Mouse (Mus musculus) heart, postnatal 36 days (tissue): Measurements from ENCODE around the gene Map4k1. TPM values are rescaled to one million over a fixed set of nuclear protein-coding genes. Genes with fewer than 3 reads are reported as not detected.

ENCODE experiments used
- DNase-seq, 2 experiments: peaks; one replicate each; pipeline ENCODE4 v3.0.0; 2021 to 2022
- intact Hi-C: fragments of 180-260 bp; cut with DNase I; formaldehyde crosslinking; loops from one replicate; pipeline ENCODE4 v1.15.1; 2025
- total RNA-seq, 2 experiments: library from RNA; stranded (reverse); gene quantifications; 2 replicates each; pipeline ENCODE4 v1.2.3; 2021

Map4k1 gene
- total RNA-seq, 2 experiments from 2014 or later, result 0.61 to 0.81 TPM

GRCm38 (mm10) chr7:28969672-28970394, 12.0 kb upstream of the Map4k1 start:
- intact Hi-C loops, result loop anchor here (5.0 to 10.0 kb wide), 2 partner anchors 188 to 325 kb away; no protein-coding TSS in a partner anchor
- DNase-seq, result no peak

GRCm38 (mm10) chr7:28971029-28971428, 10.8 kb upstream of the Map4k1 start:
- DNase-seq, result no peak
- intact Hi-C loops, result loop anchor here (5.0 to 10.0 kb wide), 2 partner anchors 189 to 324 kb away; no protein-coding TSS in a partner anchor

GRCm38 (mm10) chr7:28971770-28972269, 10.0 kb upstream of the Map4k1 start:
- peak in 1 of 2 experiments; percentile 61 for DNase-seq
- intact Hi-C loops, result loop anchor here (1.0 to 10.0 kb wide), 4 partner anchors 35 to 323 kb away; no protein-coding TSS in a partner anchor

GRCm38 (mm10) chr7:28972542-28972985, 9.3 kb upstream of the Map4k1 start:
- intact Hi-C loops, result loop anchor here (1.0 to 10.0 kb wide), 4 partner anchors 36 to 322 kb away; no protein-coding TSS in a partner anchor
- peak; percentile 79 to 85 for DNase-seq

DNA sequence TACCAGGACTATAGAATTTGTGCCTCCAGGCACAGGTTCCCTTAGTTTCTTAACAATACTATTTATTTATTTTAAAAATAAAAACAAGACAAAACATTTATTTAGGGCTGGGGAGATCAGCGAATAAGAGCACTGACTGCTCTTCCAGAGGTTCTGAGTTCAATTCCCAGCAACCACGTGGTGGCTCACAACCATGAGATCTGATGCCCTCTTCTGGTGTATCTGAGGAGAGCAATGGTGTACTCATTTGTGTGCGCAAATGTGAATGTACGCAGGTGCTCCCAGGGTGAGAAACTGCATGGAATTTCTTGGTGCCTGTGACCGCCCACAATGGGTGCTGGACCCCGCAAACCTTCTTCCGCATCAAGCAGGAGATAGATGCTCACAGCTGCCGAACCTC, 8.8 kb upstream of the Map4k1 start:
- intact Hi-C loops, result loop anchor here (2.0 to 10.0 kb wide), 3 partner anchors 36 to 322 kb away; no protein-coding TSS in a partner anchor

GRCm38 (mm10) chr7:28977556-28977955, 4.3 kb upstream of the Map4k1 start:
- DNase-seq, result no peak
- intact Hi-C loops, result loop anchor here (10.0 kb wide), 1 partner anchor 317 kb away; no protein-coding TSS in a partner anchor

More for the DNA sequence above, 8.8 kb upstream of the Map4k1 start:
- no peak for DNase-seq

DNA sequence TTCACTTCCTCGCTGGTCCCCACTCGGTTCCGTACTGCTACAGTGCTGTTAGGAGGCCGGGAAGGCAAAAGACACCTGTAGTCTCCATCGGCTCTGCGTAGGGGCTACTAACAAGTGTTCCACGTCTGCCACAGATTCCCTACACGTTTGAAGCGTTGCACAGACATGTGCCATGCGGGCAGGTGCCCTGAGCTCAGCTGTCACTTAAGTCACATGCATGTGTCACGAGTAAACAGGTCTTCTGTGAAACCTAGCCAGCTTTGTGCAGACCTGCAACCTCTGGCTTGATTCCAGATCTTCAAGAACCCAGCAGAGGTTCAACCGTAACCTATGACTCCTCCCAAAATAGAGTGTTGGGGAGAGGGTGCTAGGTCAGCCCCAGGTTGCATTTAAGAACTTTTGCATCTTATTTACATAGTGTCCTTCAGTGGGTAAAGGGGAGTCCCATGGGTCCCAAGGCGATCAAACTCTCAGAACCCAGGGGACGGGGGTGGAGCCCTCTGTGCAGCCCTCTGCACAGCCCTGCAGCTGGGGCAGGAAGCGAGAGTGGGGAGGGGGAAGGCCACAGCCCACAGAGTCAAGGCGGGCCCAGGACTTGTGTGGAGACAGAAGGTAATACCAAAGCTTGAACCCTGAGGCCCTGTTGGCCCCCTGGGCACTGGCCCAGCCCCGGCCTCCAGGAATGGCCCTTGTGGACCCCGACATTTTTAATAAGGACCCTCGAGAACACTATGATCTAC, 594 bp downstream of the Map4k1 start:
- intact Hi-C loops, result loop anchor here (5.0 kb wide), 1 partner anchor 250 kb away; the partner anchor contains the start of gene Kcnk6

DNA sequence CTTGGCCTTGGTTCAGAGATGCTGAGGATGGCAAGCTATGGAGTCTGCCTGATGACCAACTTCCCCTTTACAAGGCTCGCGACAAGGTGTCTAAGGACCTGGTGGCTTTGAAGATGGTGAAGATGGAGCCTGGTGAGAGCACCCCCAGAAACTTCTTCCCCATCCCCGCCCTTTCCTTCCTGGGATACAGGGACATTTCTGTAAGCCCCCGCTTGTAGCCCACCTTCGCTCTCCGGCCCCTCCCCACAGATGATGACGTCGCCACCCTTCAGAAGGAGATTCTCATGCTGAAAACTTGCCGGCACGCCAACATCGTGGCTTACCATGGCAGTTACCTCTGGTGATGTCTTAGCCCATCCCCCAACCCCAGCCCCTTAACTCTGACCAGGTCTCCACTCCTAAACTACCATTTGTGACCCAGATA, 1.3 kb downstream of the Map4k1 start:
- intact Hi-C loops, result loop anchor here (5.0 kb wide), 1 partner anchor 249 kb away; the partner anchor contains the start of gene Kcnk6

More for the DNA sequence above, 594 bp downstream of the Map4k1 start:
- DNase-seq, result peak in 1 of 2 experiments; percentile 18

GRCm38 (mm10) chr7:28983849-28984248, 2.0 kb downstream of the Map4k1 start:
- intact Hi-C loops, result loop anchor here (5.0 kb wide), 1 partner anchor 248 kb away; the partner anchor contains the start of gene Kcnk6
- DNase-seq, result no peak

More for the DNA sequence above, 1.3 kb downstream of the Map4k1 start:
- no peak for DNase-seq

GRCm38 (mm10) chr7:28984452-28984851, 2.6 kb downstream of the Map4k1 start:
- no peak for DNase-seq
- intact Hi-C loops, result loop anchor here (5.0 kb wide), 1 partner anchor 248 kb away; the partner anchor contains the start of gene Kcnk6

DNA sequence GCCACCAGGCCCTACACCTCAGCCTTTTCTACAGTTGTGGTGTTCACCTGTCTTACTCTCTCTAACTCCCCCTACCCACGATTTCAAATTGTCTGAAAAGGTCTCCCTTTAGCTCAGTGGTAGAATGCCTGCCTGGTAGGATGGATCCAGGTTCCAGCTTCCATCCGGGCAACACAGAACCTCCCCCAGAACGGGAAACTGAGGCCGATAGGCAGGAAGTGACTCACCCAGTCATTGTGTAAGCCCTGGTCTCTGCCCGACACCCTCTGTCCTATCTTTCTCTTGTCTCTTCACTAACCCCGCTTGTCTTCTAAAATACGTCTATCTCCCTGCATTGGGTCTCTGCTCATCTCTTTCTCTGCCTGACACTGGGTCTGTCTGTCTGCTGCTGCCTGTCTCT, 3.4 kb downstream of the Map4k1 start:
- intact Hi-C loops, result no loop called here
- no peak for DNase-seq

DNA sequence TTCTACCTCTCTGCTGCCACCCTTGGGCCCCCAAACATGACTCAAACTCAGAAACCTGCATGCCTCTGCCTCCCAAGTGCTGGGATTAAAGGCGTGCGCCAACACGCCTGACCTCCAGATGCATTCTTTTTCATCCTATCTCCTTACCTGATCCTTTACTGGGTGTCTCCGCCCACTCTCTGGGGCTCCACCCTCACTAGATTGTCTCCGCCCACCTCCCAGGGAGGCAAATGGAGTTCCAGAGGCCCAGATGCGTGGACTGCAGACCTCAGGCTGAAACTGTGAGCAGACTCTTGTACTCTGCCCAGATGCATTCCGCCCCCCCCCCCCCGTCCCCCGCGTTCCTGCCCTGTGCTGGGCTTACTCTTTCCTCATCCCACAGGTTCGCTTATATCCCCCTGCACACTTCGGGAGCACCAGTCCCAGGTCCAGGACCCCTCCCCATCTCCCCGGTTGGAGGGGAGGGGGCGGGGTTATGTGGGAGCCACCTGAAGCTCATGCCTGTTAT, 9.0 kb downstream of the Map4k1 start:
- intact Hi-C loops, result no loop called here
- DNase-seq, result no peak

DNA sequence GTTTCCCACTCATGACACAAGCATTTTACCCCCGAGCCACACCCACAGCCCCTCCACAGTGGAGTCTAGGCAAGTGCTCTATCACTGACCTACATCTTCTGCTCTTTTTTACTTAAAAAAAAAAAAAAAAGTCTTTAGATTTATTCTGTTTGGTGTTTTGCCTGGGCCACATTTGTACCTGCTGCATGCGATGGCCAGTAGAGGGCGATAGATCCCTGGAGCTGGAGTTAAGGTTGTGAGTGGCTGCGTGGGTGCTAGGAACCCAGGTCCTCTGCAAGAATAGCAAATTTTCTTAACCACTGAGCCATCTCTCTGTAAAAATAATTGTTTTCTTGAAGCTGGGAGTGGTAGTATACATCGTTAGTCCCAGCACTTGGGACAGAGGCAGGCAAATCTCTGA, 9.8 kb downstream of the Map4k1 start:
- intact Hi-C loops, result no loop called here
- DNase-seq, result no peak

- intact Hi-C loops, result no loop called here
- DNase-seq, result no peak
These were observed 11.1 kb downstream of the Map4k1 start for GRCm38 (mm10) chr7:28992997-28993396.

DNA sequence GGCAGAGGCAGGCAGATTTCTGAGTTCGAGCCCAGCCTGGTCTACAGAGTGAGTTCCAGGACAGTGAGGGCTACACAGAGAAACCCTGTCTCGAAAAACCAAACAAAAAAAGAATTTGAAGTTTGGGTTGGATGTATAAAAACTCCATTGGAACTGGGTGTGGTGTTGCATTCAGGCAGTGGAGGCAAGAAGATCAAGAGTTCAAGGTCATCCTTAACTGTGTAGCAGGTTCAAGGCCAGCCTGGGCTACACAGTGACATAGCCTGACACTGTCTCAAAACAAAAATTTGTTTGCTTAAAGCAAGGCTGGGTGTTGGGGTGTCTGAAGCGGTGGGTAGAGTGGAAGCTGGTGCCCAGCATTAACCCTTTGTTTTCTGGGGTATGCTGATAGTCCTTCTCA, 11.6 kb downstream of the Map4k1 start:
- no peak for DNase-seq
- intact Hi-C loops, result no loop called here

DNA sequence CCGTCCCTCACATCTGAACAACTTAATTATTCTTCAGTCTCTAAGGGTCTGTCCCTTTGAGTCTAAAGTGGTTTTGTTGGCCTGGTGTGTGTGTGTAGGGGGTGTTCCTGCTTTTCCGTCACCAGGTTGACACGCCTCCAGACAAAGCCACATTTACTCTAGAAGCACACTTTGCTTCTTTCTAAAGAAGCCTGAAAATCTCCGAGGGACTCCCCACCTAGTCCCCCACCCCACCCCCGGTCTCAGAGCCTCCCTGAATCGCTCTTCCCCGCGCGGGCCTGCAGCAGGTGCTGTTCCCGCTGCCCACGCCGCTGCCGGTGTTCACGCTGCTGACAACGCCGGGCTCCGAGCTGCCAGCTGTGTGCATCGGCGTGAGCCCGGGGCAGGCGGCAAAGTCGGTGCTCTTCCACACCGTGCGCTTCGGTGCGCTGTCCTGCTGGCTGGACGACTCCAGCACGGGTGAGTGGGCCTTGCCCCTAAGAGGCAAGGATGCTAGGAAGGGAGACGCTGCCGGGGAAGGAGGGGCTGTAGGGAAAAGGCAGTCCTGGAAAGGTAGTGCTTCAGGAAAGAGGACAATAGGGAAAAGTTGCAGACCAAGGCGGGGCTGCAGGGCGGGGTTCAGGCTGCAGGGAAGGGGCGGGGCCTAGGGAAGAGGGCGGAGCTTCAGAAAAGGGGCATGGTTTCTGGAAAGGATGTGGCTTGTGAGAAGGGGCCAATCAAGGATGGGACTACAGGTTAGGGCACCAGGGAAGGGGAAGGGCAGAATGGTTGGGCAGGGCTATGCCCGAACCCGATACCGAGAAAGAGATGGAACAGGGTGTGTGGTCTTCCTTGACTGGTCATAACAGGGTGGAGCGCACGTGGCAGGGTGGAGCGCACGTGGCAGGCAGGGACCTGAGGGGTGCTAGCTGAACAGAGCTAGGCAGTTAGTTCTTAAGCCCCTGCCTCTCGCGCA, 19.1 kb downstream of the Map4k1 start:
- peak; percentile 41 to 63 for DNase-seq
- intact Hi-C loops, result no loop called here

DNA sequence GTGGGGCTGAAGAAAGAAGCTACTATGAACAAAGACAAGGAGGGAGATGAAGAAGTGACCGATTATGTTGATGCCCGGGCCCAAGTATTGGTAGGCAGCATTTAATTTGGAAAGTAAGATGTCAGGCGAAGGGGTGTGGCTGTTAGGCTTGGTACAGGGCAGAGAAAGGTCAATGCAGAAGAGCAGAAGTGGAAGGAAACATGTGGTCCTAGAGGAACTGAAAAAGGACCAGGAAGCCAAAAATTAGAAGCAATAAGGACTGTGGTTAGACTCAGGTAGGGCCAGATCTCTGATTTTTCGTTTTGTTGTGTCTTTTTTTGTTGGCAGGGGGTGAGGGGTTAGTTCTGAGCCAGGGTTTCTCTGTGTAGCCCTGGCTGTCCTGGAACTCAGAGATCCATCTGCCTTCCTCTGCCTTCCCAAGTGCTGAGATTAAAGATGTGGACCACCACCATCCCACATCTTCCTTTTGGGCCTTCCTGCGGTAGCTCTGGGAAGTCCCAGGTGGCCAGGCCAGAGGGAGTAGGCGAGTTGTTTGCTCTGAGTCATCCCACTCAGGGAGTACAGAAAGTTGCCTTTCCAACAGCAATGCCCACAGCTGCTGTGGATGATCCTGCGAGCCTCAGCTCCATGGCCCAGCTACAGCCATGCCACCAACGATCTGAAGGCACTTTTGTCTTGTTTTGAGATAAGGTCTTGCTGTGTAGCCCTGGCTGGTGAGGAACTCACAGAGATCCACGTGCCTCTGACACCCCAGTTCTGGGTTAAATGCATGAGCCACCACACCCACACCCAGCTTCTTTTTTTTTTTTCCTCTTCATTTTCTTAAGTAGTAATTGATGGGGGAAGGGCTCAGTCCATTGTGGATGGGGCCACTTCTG, 25.6 kb downstream of the Map4k1 start:
- no peak for DNase-seq
- intact Hi-C loops, result no loop called here

GRCm38 (mm10) chr7:29008171-29008570, 26.3 kb downstream of the Map4k1 start:
- no peak for DNase-seq
- intact Hi-C loops, result no loop called here
